Mouse (Mus musculus): ENCODE data around the gene Fut8. TPM values are rescaled to one million over a fixed set of nuclear protein-coding genes. Genes with fewer than 3 reads are reported as not detected.

Fut8 gene
- polyA plus RNA-seq, 1 experiment from 2014 or later: 24.5 TPM

DNA sequence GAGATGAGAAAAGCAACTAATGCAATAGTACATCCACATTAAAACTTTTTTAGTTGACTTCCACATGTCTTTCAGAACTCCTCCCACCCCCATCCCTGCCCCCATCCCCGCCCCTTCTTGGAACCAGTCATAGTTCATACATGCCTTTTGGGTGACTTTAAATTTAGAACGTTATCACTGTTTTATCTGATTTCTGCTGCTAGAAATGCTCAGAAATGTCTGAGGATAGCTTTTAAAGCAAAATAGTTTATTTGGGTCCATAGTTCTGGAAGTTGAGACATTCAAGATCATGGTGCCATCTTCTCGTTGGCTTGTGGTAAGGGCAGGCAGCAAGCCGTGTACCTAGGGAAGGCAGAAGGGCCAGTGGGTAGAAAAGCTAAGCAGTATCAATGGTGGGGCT, 34.8 kb upstream of the Fut8 start:
- no peak overlapping the region for H3K4me3 ChIP-seq
- ATAC-seq (ENCODE audit: insufficient number of reproducible peaks, low FRiP score, low TSS enrichment, low read depth): no peak
- H3K4me2 ChIP-seq: no peak overlapping the region
- no peaks in the 10 kb centered on the region for H3K4me1 ChIP-seq
- no peak overlapping the region for H3K27ac ChIP-seq
- H3K9ac ChIP-seq: no peak overlapping the region
- no peaks in the 10 kb centered on the region for H3K27me3 ChIP-seq
- no peaks in the 10 kb centered on the region for H3K36me3 ChIP-seq
- WGBS: 88% methylated on average over 4 of the region's 4 CpGs
- H3K9me3 ChIP-seq: no peaks in the 10 kb centered on the region

DNA sequence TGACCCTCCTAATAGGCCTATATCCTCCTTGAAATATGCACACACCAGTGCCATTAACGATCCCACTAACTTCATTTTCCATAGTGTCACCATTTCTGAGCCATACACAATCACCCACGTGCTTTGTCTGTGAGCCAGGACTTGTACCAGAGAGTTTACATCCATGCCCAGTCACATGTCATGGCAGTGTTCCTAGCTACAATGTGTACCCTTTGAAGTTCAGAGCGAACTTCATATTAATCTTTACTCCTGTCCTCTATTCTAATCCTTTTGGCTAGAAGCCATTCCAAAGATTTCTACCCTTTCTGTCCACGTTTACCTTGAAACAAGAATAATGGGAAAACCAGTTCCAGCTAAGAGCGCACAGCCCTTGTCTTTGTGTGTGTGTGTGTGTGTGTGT, 31.1 kb upstream of the Fut8 start:
- Histone ChIP-seq H3K9ac (no peak overlapping the region), H3K27me3 (no peaks in the 10 kb centered on the region), H3K27ac (no peak overlapping the region), H3K4me1 (no peaks in the 10 kb centered on the region), H3K4me2 (no peak overlapping the region), H3K36me3 (no peaks in the 10 kb centered on the region), H3K4me3 (no peak overlapping the region), H3K9me3 (no peaks in the 10 kb centered on the region)
- ATAC-seq (ENCODE audit: insufficient number of reproducible peaks, low FRiP score, low TSS enrichment, low read depth): no peak
- WGBS: 73% methylated on average over 5 of the region's 5 CpGs

DNA sequence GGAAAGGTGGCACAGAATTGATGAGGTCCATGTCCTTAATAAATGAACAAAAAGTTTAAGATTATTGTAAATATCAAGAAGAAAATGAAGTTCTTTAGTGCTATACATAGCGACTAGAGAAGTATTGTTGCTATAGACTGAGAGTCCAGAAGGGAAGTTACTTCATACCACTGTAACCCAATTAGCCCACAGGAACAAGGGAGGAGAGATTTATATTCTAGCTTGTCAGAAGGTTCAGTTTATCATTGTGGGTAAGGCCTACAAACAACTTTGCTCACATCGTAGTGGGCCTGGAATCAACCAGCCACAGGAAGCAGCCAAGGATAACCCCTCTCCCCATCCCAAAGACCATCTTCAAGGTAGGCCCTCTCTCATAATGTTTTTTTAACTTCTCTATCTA, 29.9 kb upstream of the Fut8 start:
- Histone ChIP-seq H3K9me3 (no peaks in the 10 kb centered on the region), H3K4me2 (no peak overlapping the region), H3K36me3 (no peaks in the 10 kb centered on the region), H3K9ac (no peak overlapping the region), H3K27ac (no peak overlapping the region), H3K4me1 (no peaks in the 10 kb centered on the region), H3K4me3 (no peak overlapping the region), H3K27me3 (no peaks in the 10 kb centered on the region)
- ATAC-seq (ENCODE audit: insufficient number of reproducible peaks, low FRiP score, low TSS enrichment, low read depth): no peak
- 88% methylated on average over 2 of the region's 2 CpGs for WGBS

DNA sequence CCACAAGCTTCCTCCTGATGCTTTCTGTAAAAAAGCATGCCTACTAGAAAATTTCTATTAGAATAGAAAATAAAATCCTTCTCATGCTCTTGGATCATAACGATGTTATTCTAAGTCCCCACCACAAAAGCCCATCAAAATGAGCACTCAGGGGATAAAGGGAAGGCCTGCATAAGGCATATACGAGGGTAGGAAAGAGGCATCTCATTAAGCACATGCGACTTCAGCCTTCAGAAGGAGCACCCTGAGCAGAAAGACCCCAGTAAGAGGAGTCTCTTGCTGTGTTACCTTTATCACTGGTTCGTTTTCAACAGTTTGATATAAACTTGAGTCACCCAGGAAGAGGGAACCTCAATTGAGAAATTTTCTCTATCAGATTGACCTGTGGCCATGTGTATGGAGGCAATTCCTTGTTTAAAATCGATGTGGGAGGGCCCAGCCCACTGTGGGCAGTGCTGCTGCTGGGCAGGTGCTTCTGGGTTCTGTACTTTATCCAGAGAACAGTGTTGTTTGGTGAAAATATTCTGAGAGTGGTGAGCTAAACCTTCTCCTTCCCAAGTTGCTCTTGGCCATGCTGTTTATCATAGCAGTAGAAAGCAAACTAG, 29.2 kb upstream of the Fut8 start:
- H3K36me3 ChIP-seq: no peaks in the 10 kb centered on the region
- H3K4me2 ChIP-seq: no peak overlapping the region
- no peaks in the 10 kb centered on the region for H3K27me3 ChIP-seq
- H3K4me1 ChIP-seq: no peaks in the 10 kb centered on the region
- ATAC-seq (ENCODE audit: insufficient number of reproducible peaks, low FRiP score, low TSS enrichment, low read depth): no peak
- WGBS: 76% methylated on average over 5 of the region's 5 CpGs
- H3K27ac ChIP-seq: no peak overlapping the region
- no peak overlapping the region for H3K4me3 ChIP-seq
- no peak overlapping the region for H3K9ac ChIP-seq
- H3K9me3 ChIP-seq: no peaks in the 10 kb centered on the region

DNA sequence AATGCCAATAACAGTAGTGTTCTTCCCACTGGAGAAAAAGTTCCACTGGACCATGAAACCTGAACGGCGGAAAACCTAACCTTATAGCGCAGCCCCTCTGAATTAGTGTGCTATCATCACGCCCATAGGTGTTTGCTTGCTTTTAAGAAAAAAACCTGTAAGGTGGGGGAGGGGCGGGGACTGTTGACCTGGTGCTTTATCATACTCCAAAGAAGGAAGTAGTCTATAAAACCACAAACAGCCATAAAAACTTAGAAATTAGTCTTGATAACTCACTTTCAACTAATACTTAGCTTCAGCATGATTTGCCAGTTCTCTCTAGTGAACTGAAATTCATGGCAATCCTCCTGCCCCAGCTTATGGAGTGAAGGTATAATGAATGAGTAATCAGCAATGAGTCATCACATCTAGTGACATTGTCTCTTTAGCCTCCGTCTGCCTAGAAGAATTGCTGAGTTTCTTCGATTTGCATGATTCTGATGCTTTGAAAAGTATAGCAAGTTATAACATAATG, 26.2 kb upstream of the Fut8 start:
- Histone ChIP-seq H3K9ac (no peak overlapping the region), H3K9me3 (no peaks in the 10 kb centered on the region), H3K4me2 (no peak overlapping the region), H3K36me3 (no peaks in the 10 kb centered on the region), H3K27ac (no peak overlapping the region), H3K4me1 (no peaks in the 10 kb centered on the region), H3K4me3 (no peak overlapping the region), H3K27me3 (no peaks in the 10 kb centered on the region)
- no peak for ATAC-seq (ENCODE audit: insufficient number of reproducible peaks, low FRiP score, low TSS enrichment, low read depth)
- WGBS: 79% methylated on average over 7 of the region's 7 CpGs

DNA sequence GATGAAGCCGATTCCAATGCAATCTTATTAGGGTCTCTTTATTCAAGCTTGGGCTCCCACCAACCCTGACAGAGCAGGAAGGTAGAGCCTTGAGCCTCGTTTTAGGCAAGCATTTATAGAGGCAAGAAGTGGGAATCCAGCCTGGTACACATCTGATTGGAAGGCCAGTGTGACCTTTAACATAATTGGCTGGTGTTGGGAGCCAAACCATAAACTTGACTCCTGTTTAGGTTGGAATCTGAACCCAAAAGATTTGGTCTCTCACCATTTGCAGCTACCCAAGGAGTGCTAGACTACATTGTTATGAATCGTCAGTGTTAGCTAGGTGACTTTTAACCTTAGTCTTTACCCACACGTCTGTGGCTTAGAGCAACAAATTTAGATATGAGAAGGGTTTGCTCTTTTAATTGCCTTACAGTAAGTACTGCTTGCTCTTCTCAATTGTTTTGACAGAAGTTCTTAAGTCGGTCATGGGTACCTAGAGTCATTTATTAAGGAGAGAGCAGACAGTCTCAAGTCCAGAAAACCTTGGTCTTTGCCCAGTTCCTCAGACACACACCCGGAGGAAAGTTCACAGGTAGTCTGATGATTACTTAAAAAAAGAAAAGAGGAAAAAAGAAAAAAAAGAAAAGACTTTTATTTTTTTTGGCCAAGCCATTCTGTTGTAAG, 23.9 kb upstream of the Fut8 start:
- no peak overlapping the region for H3K9ac ChIP-seq
- H3K4me3 ChIP-seq: no peak overlapping the region
- H3K27ac ChIP-seq: no peak overlapping the region
- H3K36me3 ChIP-seq: no peaks in the 10 kb centered on the region
- 64% methylated on average over 6 of the region's 6 CpGs for WGBS
- H3K4me2 ChIP-seq: no peak overlapping the region
- H3K4me1 ChIP-seq: no peaks in the 10 kb centered on the region
- no peaks in the 10 kb centered on the region for H3K27me3 ChIP-seq
- no peak for ATAC-seq (ENCODE audit: insufficient number of reproducible peaks, low FRiP score, low TSS enrichment, low read depth)
- H3K9me3 ChIP-seq: no peaks in the 10 kb centered on the region

DNA sequence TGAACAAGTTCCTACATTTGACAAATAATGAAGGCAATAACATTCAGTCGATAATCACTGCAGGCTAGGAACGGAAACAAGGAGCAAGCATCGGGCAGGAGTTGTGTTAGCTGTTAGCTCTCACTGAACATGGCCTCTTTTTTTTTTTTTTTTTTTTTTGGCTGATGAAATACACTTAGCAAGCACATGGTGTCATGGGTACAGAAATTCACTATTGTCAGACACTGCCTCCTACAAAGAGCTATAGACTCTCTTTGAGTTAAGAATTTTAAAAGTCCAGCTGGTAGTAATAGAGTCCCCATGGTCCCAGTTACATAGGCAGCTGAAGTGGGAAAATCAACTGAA, 23.4 kb upstream of the Fut8 start:
- Histone ChIP-seq H3K9me3 (no peaks in the 10 kb centered on the region), H3K36me3 (no peaks in the 10 kb centered on the region), H3K4me1 (no peaks in the 10 kb centered on the region), H3K27ac (no peak overlapping the region), H3K9ac (no peak overlapping the region), H3K4me2 (no peak overlapping the region), H3K4me3 (no peak overlapping the region), H3K27me3 (no peaks in the 10 kb centered on the region)
- ATAC-seq (ENCODE audit: insufficient number of reproducible peaks, low FRiP score, low TSS enrichment, low read depth): no peak
- 77% methylated on average over 3 of the region's 3 CpGs for WGBS

DNA sequence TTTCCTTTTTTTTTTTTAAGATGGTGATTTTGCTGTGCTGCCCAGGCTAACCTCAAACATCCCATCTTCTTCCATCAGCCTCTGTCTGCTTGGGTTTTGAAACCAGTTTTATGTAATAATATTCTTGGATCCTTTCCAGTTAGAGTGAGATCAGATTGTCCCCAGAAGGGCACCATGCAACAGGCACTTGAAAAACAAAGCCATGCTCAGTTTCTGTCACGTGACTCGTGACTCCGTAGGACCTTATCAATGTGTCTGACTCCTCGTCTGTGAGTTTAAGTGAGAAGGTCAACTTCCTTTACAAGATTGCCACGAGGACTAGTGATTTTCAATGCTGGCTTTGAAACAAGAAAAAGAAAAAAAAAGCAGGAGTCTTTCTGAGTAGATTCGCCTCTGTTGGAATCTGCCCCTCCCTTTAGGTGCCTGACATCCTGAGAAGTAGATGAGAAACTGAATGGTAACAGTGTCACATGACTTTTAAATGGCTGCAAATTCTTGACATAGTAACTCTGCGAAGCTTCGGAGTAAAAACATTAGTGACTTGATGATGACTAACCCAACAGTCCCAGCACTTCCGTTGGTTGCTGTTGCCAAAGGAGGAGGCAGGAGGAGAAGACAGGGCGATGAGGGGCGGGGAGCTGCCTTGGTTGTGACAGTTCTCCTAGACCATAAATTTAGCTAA, 21.3 kb upstream of the Fut8 start:
- Histone ChIP-seq H3K4me1 (no peaks in the 10 kb centered on the region), H3K4me3 (no peak overlapping the region), H3K36me3 (no peaks in the 10 kb centered on the region), H3K9me3 (no peaks in the 10 kb centered on the region), H3K9ac (no peak overlapping the region), H3K27me3 (no peaks in the 10 kb centered on the region), H3K4me2 (no peak overlapping the region), H3K27ac (no peak overlapping the region)
- no peak for ATAC-seq (ENCODE audit: insufficient number of reproducible peaks, low FRiP score, low TSS enrichment, low read depth)
- 69% methylated on average over 11 of the region's 11 CpGs for WGBS

DNA sequence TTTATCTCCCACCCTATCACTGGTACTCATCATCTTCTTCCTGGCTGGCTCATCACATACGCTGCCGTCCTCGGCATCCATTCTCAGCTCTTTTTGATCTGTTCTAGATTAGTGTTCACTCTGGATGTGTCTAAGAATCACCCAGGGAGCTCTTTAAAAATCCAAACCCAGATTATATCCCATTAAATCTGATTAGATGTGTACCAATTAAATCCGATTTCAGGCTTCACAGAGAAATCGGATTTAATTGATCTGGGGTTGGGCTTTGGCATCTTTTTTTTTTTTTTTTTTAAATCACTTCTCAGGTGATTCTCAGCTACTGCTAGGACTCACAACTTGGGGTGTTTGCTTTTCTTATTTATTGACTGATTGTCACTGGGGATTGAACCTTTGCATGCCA, 17.3 kb upstream of the Fut8 start:
- WGBS: 68% methylated on average over 5 of the region's 5 CpGs
- no peaks in the 10 kb centered on the region for H3K9me3 ChIP-seq
- H3K4me3 ChIP-seq: no peak overlapping the region
- H3K27me3 ChIP-seq: no peaks in the 10 kb centered on the region
- no peak overlapping the region for H3K27ac ChIP-seq
- no peaks in the 10 kb centered on the region for H3K4me1 ChIP-seq
- H3K9ac ChIP-seq: no peak overlapping the region
- no peak overlapping the region for H3K4me2 ChIP-seq
- ATAC-seq (ENCODE audit: insufficient number of reproducible peaks, low FRiP score, low TSS enrichment, low read depth): no peak
- no peaks in the 10 kb centered on the region for H3K36me3 ChIP-seq

DNA sequence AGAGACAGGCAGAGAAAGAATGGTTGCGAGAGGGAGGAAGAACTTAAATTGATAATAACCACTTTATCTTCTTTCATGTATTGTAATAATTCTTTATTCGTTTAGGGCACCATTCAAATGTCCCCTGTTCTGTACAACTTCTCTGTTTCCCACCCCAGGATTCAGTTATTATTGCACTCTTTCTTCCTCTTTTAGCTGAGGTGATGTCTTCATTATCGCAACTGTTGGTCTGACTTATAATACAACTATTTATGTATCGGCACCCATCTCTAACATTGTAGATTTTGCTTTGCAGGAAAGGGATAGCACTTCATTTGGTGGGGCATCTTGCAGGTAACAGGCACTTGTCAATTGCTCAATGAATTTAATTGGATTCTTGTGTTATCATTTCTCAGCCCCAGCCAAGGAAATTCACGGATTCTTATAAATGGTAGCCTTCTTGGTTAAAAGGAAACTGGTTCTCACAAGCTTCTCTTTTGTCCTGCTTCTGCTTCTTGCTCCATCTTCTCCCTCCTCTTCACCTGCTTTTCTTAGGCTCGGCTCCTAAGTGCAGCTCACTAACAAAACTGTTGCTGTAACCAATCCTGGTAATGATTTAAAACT, 15.6 kb upstream of the Fut8 start:
- no peak overlapping the region for H3K4me3 ChIP-seq
- no peak overlapping the region for H3K4me2 ChIP-seq
- H3K9ac ChIP-seq: no peak overlapping the region
- H3K4me1 ChIP-seq: no peaks in the 10 kb centered on the region
- no peaks in the 10 kb centered on the region for H3K9me3 ChIP-seq
- H3K27me3 ChIP-seq: no peaks in the 10 kb centered on the region
- no peak for ATAC-seq (ENCODE audit: insufficient number of reproducible peaks, low FRiP score, low TSS enrichment, low read depth)
- no peak overlapping the region for H3K27ac ChIP-seq
- H3K36me3 ChIP-seq: no peaks in the 10 kb centered on the region
- 80% methylated on average over 6 of the region's 6 CpGs for WGBS

DNA sequence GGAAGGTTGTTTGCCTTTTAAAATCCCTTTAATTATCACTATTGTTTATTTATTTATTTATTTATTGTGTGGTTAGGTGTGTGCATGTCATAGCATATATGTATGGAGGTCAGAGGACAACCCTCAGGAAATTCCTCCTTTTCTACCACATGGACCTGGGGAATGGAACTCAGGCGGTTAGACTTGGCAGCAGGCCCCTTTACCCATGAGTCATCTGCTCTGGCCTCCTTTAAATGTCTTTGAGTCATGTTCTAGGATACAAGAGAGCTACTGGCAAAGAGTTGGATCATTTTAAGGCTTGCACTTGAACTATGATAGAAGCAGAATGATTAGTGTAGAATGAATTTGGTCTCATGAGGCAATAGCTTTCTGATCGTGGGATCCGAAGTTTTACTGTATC, 14.3 kb upstream of the Fut8 start:
- Histone ChIP-seq H3K9ac (no peak overlapping the region), H3K27me3 (no peaks in the 10 kb centered on the region), H3K9me3 (no peaks in the 10 kb centered on the region), H3K36me3 (no peaks in the 10 kb centered on the region), H3K4me2 (no peak overlapping the region), H3K4me1 (no peaks in the 10 kb centered on the region), H3K27ac (no peak overlapping the region), H3K4me3 (no peak overlapping the region)
- WGBS: 75% methylated on average over 3 of the region's 3 CpGs
- ATAC-seq (ENCODE audit: insufficient number of reproducible peaks, low FRiP score, low TSS enrichment, low read depth): no peak

DNA sequence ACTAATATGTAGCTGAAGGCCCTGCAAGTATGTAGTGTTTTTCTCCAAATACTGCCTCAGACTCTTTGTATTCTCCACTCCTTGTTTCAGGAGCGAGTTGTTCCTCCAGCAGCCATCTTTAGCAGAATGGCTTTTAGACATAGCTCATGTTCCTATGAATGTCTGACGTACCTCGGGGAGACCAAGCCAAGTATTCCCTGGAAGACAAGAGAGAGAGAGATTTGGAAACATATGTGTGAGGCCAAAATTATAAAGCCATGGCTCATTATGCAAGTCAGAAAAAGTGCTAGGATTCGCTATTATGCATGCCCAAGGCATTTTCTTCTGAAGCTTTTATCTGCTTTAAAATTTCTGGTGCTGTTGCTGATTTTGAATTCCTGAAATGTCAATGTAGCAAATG, 13.8 kb upstream of the Fut8 start:
- H3K27ac ChIP-seq: no peak overlapping the region
- H3K4me3 ChIP-seq: no peak overlapping the region
- 75% methylated on average over 4 of the region's 4 CpGs for WGBS
- no peak for ATAC-seq (ENCODE audit: insufficient number of reproducible peaks, low FRiP score, low TSS enrichment, low read depth)
- no peak overlapping the region for H3K4me2 ChIP-seq
- H3K9ac ChIP-seq: no peak overlapping the region
- H3K4me1 ChIP-seq: no peaks in the 10 kb centered on the region
- no peaks in the 10 kb centered on the region for H3K36me3 ChIP-seq
- H3K9me3 ChIP-seq: no peaks in the 10 kb centered on the region
- no peaks in the 10 kb centered on the region for H3K27me3 ChIP-seq

Measured in limb, embryonic 15.5 days (tissue).